Mouse (Mus musculus) thymus, postnatal 14 days (tissue): Measurements from ENCODE around the gene Nck1.

Experiments
- DNase-seq: peaks from one replicate; pipeline ENCODE4 v3.0.0; 2021

Gene Nck1

DNA sequence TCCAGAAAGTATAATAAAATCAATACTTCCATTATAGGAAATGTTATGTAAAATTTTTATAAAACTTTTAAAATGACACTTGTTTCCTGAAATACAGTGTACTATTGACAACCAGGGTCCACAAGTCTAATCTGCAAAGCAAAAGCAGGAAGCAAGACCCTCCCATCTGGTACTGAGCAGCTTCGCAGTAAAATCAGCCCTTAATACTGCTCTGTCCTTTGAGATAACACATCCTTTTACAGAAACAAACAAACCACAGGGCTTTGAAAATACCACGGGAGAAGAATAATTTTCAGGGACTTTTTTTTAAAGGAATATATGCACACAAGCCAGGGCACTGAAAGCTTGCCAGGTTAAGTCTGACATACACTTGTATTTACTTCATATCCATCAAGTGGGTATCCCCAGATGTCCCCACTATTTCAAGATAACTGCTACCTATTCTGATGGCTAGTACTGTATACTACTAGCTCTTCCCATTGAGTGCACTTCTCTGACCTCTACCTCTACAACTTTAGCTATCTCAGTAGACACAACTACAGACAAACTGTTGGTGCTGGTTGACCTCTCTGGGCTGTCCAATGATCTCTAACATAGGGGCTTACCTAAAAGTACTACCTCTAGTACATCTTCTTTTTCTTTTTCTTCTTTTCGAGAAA lies 13.0 kb downstream of the Nck1 start:
- no peak for DNase-seq

DNA sequence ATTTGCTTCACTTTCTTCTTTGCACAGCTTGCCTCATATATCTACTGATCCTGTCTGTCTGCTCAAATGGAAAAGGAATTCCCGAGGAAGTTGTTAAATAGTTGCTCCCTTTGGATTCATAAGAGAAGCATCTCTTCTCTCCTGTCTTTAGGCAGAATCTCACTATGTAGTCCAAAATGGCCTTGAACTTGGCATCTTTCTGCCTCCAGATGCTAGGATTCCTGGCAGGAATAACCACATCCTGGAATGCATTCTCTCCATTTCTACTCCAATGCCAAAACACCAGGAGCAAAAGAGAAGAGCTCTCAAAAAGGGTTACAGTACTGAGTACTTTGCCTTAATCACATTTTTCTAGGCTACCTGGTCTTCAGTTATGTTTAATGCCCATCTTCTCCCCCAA lies 14.6 kb downstream of the Nck1 start:
- no peak for DNase-seq

DNA sequence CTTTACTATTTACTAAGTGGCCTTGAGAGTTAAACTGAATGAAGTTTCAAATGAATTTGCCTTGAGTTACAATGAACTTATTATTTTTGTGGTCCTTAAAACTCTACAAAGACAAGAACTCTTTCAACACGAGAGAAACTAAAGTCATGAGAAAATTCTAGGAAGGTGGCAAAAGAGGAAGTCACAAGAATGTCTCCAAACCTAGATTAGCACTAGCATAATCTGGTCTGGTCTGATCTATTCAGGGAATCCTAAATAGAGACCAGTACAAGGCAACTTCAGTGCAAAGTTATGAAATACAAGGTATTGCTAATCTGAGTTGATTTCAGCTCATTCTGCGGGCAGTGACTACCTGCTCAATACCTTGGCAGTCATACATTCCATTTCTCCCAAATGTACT lies 20.7 kb downstream of the Nck1 start:
- no peak for DNase-seq

DNA sequence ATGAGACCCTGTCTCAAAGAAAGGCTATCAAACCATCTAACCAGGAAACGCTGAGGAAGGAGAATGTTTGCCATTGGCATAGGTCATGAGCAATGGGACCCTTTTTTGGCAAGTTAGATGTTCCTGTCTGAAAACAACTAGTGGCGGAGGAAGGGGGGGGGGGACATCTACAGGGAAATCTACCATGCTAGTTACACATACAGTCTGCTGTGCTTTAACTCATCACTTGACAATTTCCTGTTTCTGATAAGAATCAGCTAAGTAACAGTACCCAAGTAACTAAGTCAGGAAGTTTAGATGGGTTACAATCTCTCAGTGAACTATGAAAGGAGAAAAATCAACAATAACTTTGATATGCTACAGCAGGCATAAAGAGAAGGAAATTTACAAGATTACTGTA lies 23.9 kb downstream of the Nck1 start:
- DNase-seq, result no peak

DNA sequence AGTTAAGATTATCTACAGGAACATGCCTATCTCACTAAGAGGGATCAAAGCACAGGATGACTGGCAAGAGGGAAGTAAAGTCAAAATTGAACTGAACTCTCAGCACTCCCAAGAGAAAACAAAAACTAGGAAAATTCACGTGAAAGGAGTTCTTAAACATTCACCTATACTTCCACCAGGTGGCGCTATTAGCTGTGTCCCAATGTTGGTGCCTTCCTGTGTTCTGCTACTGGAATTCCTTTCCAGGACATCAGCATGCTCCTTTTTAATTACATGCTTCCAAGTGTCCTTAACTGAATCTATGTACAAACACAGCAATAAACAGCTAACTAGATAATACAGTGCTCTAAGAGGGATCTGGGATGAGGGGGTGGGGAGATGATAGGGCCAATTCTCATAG lies 25.3 kb downstream of the Nck1 start:
- DNase-seq, result peak; percentile 49

DNA sequence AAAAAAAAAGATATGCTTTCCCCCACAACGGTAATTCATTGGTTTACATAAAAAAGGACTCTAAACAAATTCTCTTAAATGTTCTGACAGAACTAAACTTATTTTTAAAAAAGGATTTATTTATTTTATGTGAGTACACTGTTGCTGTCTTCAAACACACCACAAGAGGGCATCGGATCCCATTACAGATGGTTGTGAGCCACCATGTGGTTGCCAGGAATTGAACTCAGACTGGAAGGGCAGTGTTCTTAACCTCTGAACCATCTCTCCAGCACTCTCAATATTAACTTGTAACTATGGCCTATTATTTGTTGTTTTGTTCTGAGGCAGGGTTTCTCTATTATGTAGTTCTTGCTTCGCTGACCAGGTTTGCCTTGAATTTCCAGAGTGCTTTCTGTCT lies 25.9 kb downstream of the Nck1 start:
- DNase-seq, result peak; percentile 15

DNA sequence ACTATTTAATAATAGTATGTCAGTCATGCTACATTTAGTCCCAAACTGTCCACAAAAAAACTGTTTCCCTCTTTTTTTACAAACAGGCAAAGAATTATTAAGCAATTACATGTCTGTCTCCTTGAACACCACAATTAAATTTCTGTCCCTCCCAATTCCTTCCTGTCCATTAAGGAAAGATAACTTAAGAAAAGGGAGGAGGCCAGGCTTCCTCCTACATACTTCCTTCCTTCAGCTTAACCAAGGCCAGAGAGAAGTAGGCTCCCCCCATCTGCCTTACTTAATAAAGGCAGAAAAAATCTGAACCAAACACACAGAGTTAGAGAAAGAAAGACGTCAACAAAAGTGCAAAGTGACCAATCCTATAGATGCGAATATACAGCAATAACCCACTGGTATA lies 38.4 kb downstream of the Nck1 start:
- DNase-seq, result no peak

DNA sequence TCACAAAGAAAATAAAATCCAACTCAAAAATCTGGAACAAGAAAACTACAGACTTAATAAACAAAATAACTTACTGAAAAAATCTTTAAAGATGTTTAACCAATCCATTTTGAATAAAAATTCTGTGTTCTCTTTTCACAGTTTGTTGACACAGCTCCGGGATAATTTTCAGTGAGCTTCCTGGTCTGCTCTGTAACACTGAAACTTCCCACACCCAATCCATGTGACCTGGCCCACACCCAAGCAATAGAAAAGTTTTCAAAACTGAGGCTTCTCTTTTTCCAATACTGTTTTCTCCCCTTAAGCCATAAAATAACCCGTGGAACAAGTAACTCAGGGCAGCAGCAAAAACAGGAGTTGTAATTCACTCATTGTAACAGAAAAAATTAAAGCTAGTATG lies 39.3 kb downstream of the Nck1 start:
- DNase-seq, result no peak

DNA sequence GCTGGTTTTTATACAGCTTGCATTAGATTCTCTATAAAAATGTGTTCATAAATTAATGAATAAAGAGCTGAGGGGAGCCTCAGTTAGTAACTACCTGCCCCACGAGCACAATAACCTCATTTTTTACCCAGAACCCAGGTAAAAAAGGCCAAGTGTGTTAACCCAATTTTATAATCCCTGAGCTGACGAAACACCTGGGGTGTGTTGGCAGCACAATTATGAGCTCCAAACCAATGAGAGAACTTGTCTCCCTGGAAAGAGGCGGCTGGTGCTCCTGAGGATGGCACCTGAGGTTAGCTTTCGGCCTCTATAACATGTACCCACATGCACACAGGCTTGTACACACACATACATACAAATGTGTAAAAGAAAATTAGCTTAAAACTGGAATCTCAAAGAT lies 40.4 kb downstream of the Nck1 start:
- no peak for DNase-seq

DNA sequence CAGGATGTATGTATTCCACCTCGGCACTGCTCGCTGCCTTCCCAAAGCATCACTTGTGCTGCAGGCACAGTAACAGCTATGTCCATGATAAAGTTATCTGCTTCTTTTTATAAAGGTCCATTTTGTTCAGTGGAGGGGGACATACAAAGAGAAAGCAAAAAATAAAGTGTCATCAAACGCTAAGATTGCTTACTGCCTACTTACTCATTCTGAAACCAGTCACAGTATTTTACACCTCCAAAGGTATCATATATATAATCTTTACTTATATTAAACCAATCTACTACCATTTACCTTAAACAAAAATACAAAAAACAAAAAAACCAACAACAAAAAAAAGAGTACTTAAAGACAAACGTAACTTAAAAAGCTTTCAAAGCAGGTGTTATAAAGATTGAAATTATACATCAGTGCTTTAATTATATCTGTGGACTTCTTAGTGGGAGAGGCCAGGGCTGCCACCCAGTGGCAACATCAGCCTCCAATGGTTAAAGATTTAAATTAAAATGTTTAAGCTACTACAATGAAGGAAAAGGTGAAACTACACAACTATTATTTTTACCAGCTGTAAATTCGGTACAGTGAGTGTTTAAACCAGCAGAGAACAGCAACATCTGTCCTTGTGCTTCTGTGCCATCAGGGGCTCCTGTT lies 52.2 kb downstream of the Nck1 start:
- DNase-seq, result peak; percentile 44

DNA sequence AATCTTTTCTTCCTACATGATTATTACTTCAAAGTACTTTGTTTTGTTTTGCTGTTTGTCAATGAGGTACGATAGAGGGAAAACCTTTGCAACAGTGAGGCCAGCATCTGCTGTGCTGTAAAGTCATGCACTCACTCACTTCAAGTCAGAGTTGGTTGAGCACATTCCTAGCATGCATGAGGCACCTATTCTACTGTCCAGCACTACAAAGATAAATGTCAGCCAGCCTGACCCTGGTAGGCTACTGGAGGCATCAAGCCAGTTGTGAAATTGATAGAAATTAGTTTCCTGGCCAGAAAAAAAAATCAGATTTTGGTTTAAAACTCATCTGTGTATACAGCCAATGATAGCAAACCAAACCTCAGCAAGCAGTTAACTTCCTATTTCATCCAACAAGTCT lies 54.5 kb downstream of the Nck1 start:
- DNase-seq, result no peak

DNA sequence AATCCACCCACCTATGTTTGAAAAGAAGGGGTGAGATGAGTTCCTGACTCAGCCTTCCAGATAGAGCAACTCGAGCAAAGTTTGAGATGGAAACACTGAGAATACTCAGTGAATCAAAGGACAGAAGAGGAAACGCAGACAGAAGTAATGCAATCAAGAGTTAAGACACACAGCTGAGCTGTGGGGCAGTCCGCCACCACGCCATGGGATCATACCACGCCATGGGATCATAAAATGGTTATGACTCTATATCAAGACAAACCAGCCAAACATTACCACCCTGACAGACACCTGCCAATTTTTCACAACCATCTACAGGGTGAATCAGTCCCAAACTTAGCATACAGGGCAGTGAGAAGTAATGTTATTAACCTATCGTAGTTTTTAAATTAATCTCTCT lies 57.0 kb downstream of the Nck1 start:
- DNase-seq, result no peak

DNA sequence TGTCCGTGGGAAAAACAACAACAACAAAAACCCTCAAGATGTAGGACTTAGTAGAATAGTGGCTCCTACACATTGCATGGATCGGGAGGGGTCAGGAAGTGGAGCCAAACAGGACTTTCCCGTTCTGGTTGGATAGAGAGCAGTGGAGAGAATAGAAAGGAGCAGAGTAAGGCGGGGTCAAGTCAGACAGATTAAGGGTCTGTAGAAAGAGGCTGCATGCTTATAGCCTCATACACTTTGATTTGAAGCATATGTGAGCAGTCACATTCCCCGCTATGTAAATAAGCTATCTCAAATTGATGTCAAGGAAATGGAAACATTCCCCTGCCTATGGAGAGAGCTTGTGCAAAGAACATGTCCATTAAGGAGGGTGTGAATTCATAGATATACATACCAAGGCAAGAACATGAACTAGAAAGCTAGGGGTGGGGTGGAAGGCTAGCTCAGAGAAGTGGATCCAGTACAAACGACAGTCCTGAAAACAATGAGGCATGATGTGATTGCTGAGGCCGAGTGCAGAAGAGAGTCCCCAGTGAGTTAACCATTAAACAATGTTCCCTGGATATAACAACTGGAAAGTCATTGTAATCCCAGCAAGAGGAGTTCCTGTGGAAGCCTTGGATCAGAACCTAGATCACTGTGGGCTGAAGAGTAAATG lies 57.7 kb downstream of the Nck1 start:
- no peak for DNase-seq

DNA sequence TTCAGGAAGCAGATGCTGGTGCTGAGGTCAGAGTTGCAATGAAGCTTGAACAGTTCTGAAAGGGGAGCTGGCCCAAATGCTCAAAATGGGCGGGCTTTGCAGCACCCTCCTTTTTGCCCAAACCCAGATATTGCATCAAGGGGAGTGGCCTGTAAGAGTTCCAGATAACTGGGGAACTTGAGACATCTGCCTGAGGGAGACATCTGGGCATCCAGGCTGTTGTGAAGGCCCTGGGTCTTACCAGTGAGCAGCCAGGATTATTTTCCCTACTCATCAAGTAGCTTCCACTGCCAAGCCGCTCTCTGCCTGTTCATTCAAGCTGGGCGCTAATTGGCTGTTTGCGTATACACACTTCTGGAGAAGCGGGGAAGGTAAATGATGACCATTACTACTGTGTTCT lies 59.5 kb downstream of the Nck1 start, which contains the start of gene Il20rb:
Gene Il20rb (minus strand): TSS at position 358 of the 400 bp plus-strand sequence.
- no peak for DNase-seq

DNA sequence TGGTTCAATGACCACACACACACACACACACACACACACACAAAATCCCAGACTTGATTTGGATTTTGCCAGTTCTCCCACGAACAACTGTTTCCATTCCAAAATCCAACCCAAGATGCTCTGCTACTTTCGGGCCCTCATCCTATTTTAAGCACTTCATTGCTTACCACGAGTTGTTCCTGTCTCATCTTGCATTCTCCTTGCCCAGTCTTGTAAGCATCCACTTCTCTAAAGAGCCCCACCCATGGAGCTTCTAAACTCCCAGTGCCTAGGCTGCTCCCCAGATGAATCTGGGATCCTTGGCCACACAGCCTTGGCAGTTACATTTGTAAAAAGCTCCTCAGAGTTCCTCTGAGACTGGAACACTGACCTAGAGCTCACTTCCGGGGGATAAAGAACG lies 62.6 kb downstream of the Nck1 start:
- DNase-seq, result no peak

DNA sequence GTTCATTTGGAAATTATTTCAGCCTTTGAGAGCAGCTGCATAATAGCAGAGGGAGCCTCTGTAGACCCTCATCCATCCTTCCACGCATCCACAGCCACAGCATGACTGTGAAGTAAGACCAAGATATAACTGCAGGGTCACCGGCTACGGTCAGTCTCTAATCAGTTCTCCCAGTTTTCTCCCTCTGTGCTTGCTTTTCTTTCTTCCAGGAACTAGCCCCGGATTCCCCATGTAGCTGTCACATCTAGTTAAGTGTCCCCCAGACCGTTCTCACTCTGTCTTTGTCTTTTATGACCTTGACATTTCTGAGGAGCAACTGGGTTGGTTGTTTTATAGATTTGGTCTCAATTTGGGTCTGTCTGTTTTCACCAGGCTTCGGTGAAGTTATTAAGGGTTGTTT lies 64.3 kb downstream of the Nck1 start:
- DNase-seq, result no peak

DNA sequence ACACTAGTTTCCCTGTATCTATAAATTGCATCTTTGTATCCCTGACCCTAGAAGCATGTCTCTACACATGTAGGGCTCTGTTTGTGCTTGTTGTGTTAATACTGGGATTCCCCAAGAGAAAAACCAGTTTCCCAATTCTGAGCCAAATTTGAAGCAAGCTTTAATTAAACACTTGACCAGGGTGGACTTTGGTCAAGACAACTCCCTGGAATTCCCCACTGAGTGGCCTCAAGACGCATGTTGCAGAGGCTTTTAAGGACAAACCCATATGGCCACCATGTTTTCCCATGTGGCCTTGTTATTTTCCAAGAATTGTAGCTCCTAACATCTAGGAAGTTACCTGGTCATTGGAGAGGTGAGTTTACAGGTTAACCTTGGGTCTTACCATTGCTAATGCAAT lies 71.9 kb downstream of the Nck1 start:
- no peak for DNase-seq

DNA sequence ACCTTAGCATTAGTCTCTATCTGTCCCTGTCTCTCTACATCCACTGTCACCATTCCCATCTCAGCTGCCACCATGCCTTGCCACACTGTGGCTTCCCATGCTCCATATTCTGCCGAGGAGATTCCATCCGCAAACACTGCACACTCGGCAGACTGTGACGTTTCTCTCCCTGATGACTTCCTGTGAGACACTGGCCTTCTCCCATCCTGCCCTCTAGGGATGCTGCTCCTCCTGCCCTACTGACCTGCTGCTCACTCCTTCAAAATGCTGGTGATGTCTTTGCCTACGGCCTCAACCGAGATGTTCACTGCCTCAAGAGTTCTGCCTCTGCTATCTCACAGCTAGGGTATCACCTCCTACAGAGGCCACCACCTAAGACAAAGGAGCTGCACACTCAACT lies 72.6 kb downstream of the Nck1 start:
- no peak for DNase-seq

DNA sequence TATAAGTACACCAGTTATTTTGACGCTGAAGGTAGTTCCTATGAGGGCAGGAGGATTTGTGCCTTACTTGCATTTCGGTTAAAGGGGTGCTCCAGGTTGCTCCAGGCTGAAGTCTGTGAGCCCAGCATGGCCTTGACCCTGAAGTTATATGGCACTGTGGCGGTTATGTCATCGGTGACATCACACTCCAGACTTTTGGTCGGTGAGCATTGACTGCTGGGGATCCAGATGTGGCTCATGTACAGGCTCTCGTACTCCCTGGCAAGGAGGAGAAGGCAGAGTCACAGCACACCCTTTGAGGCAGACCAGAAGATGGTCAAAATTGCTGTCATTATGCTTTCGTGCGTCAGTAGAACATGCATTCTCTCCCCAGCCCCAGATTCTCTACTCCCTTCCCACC lies 73.0 kb downstream of the Nck1 start:
- DNase-seq, result no peak

DNA sequence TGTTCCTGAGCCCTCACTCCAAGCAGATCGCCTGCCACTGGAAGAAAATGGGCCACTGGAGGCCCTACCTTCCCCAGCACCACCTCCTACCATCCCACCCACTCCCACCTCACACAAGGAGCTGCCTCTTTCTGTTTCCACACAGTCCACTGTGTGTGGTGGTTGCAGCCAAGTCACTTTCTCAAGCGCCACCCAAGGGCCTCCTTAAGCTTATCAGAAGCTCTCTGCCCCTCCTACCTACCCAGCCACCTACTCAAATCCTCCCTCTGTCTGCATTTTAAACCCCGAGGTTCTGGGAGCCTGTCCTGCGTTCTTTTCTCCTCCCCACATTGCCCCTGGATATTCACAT lies 74.4 kb downstream of the Nck1 start:
- no peak for DNase-seq

DNA sequence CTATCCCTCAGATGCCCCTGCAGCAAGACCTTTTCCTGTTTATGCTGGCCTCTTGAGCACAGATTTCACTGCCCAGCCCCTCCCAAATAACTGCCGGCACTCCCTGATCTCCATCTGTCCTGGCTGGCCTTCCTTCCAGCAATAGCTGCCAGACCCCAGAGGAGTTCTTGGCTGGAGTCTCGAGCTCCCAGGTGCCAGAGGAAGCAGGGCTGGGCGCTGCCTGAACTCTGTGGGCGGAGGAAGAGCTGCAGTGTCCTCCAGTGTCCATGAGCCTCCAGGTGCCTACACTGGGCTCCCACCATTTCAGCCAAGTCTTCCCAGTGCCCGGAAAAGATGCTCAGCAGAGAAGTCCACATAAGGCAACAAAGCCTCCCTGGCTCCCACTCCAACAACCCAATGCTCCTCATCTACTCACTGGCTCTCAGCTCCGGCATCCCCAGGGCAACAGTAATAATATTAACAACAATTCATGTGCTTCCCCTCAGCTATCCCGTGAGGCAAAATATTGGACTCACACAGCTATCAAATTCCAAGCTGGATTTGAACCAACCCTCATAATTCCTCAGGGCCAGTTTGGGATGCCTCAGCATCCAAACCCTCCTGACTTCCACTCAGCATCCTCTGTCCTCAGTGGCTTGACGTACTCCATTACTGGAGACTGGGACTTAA lies 74.9 kb downstream of the Nck1 start:
- DNase-seq, result no peak

DNA sequence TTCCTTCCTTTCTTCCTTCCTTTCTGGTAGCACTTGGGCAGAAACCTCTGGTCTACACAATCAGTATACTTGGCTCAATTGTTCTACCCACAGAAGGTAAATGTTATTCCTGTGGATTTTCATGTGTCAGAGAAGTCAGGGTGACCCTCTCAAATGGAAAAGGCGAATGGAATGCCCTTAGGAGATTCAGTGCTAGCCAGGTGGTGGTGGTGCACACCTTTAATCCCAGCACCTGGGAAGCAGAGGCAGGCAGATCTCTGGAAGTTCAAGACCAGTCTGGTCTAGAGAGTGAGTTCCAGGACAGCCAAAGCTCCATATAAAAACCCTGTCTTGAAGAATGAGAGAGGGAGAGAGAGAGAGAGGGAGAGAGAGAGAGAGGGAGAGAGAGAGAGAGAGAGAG lies 75.7 kb downstream of the Nck1 start:
- DNase-seq, result no peak

DNA sequence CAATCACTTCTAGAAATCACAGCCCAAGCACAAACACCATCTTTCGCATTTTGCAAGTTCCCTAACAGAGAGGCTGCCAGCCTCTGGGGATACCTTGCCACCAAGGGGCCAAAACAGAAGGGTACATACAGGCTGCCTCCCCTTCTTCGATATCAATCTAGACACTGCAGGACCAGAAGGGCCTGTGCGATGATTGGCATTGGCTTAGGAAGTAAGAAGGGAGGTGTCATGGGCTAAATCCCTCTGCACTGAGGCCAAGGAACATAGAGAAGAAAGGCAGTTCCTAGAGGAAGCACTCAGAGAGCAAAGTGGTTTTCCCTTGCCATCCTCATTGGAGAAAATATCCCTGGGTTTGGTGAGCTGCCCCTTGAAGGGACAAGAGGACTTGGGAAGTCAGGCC lies 76.3 kb downstream of the Nck1 start:
- no peak for DNase-seq

DNA sequence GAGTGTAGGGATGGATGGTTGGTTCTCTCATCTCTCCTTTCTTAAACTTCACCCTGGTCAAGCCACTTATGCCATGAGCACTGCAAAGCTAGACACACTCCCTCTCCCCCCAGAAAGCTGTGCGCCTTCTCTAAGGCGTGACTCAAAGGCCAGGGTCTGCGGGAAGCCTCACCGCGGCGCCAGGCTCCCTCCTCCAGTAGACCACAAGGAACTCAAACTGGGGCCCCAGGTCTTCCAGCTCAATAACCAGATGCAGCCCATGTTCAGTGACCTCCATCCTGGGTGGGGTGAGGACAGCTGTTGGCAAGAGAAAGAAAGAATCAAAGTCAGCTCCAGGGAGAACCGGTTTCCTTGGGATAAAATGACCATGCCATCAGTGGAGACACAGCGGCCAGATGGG lies 77.8 kb downstream of the Nck1 start:
- DNase-seq, result no peak
